Mouse (Mus musculus): ENCODE measurements around the gene Myo5c. TPM values are rescaled to one million over a fixed set of nuclear protein-coding genes. Genes with fewer than 3 reads are reported as not detected.
"Not testable (repeated sequence)": the region's sequence is repeated elsewhere in the genome, so short reads cannot be mapped to it uniquely, and the experiment has no call there.

Myo5c gene
- total RNA-seq, 2 experiments from 2014 or later = not detected

GRCm38 (mm10) chr9:75243052-75243451 lies 11.2 kb downstream of the Myo5c start:
- ATAC-seq (replicated peaks; ENCODE audit: poor library complexity, severe bottlenecking) = no peak

DNA sequence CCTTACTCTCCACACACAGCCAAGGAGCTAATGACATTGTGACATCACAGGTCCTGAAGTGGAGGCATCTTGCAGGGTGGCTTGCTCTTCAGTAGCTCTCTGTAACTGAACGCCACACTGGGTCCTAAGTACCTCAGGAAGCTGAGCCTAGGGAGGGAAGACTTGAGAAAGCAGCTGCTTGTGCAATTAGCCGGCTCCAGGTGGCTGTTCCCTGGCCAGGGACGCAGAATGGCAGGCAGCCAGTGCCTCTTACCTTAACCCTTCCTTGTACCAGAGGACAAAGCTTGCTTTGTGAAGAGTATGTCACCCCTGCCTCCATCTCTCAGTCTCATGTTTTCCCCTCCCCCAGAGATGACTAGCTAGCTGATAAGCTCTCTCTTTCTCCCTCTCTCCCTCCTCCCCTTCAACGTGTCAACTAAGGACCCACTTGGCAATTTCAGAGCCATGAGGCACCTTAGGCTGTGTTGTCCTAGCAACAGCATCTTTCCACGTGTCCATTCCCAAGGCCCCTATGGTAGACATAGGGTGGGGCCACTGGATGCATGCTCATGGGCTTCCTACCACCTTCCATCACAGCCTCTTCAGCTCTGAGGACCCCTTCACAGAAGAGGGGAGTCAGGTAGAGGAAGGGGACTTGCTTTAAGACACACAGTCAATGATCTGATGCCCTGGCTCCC lies 12.0 kb downstream of the Myo5c start:
- peak; percentile 9; the same call in 1 of the 2 replicates for ATAC-seq (replicated peaks; ENCODE audit: poor library complexity, severe bottlenecking)

- ATAC-seq (replicated peaks; ENCODE audit: poor library complexity, severe bottlenecking) = no peak
Measured at GRCm38 (mm10) chr9:75244527-75244926, 12.7 kb downstream of the Myo5c start.

- peak; percentile 52; the same call in 1 of the 2 replicates for ATAC-seq (replicated peaks; ENCODE audit: poor library complexity, severe bottlenecking)
Measured at GRCm38 (mm10) chr9:75246080-75246930, 14.5 kb downstream of the Myo5c start.

- ATAC-seq (replicated peaks; ENCODE audit: poor library complexity, severe bottlenecking) = no peak
Measured at GRCm38 (mm10) chr9:75247870-75248269, 16.1 kb downstream of the Myo5c start.

DNA sequence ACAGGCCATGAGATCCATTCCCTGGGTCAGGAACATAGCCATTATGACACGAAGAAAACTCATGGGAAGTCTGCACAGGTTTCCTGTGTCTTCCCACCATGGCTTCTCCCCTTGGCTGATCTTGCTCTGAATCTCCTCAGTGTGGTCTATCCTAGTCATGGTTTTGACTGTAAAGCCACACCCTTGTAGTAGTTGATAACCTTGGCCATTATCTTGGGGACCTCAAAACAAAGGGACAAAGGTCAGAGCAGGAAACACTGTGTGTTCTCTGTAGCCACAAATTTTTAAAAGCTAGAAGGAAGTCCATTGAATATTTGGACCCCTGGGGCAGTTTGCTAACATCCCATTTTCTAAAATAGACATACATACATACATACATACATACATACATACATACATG lies 16.5 kb downstream of the Myo5c start:
- no peak for ATAC-seq (replicated peaks; ENCODE audit: poor library complexity, severe bottlenecking)

GRCm38 (mm10) chr9:75248874-75249273 lies 17.1 kb downstream of the Myo5c start:
- ATAC-seq (replicated peaks; ENCODE audit: poor library complexity, severe bottlenecking) = no peak

GRCm38 (mm10) chr9:75253158-75253557 lies 21.3 kb downstream of the Myo5c start:
- ATAC-seq (replicated peaks; ENCODE audit: poor library complexity, severe bottlenecking) = not testable (repeated sequence)

GRCm38 (mm10) chr9:75253766-75254165 lies 21.9 kb downstream of the Myo5c start:
- ATAC-seq (replicated peaks; ENCODE audit: poor library complexity, severe bottlenecking) = no peak

DNA sequence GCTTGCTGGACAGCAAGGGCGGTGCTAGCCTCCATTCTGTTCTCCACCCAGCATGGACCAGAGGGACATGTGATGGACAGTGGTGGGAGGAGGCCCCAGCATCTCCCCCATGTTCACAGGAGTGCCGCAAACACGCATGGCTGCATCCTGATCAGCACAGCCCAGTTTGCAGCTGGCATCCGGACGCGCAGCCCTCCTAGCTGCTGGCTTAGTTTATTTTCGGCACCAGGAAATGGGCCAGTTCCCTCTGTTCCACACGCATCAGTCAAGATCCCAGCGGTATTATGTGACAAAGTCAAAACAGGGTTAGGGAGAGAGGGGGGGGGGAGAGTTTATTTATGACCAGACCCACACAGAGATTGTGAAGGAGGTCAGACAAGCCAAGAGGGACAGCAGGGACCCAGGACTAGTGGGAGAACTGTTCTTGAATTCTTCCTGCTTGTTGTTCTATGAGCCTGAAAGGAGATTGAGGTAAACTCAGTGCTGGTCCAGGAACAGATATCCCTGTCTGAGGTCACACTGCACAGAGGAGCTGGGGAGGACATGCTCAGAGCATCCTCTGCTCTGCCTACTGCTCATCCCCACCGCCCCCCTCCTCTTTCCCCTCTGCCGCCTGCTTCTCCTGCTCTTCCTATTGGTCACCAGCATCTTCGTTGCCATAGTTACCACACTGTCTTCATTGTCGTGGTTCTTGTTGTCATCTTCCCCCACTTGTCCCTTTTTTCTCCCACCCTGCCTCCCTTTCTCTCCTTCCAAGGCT lies 22.6 kb downstream of the Myo5c start:
- ATAC-seq (replicated peaks; ENCODE audit: poor library complexity, severe bottlenecking) = no peak; the same call in 1 of the 2 replicates

- peak; percentile 84 for ATAC-seq (replicated peaks; ENCODE audit: poor library complexity, severe bottlenecking)
Measured at GRCm38 (mm10) chr9:75255820-75256545, 24.2 kb downstream of the Myo5c start.

GRCm38 (mm10) chr9:75258792-75259191 lies 27.0 kb downstream of the Myo5c start:
- no peak for ATAC-seq (replicated peaks; ENCODE audit: poor library complexity, severe bottlenecking)

GRCm38 (mm10) chr9:75259656-75260055 lies 27.8 kb downstream of the Myo5c start:
- ATAC-seq (replicated peaks; ENCODE audit: poor library complexity, severe bottlenecking) = no peak

DNA sequence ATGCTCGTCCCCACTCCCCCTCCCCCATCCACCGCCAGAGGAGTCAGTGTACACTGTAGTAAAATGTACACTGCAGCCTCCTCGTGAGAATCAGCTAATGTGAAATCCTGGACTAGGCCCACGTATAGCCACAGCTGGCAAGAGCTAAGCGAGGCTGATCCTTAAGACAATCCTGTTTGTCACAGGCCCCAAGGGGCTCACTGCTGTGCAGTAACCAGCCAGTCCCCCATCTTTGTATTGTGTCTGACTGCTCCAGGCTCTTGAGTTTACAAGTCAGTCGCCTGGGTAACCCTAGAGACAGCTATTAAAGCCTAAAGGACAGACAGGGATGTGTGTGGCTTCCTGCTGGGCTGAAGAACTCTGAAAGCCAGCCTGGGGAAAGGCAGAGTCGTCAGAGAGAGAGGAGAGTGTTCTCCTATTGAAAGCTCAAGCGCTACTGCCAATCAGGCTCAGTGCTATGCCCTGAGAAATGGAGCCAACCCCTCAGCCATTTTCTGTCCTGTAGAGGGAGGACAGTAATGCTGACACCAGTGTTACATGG lies 29.6 kb downstream of the Myo5c start:
- no peak for ATAC-seq (replicated peaks; ENCODE audit: poor library complexity, severe bottlenecking)

- peak; percentile 82 for ATAC-seq (replicated peaks; ENCODE audit: poor library complexity, severe bottlenecking)
Measured at GRCm38 (mm10) chr9:75262235-75262826, 30.5 kb downstream of the Myo5c start.

GRCm38 (mm10) chr9:75264008-75264718 lies 32.3 kb downstream of the Myo5c start:
- peak; percentile 63 for ATAC-seq (replicated peaks; ENCODE audit: poor library complexity, severe bottlenecking)

GRCm38 (mm10) chr9:75267147-75267546 lies 35.3 kb downstream of the Myo5c start:
- no peak for ATAC-seq (replicated peaks; ENCODE audit: poor library complexity, severe bottlenecking)

DNA sequence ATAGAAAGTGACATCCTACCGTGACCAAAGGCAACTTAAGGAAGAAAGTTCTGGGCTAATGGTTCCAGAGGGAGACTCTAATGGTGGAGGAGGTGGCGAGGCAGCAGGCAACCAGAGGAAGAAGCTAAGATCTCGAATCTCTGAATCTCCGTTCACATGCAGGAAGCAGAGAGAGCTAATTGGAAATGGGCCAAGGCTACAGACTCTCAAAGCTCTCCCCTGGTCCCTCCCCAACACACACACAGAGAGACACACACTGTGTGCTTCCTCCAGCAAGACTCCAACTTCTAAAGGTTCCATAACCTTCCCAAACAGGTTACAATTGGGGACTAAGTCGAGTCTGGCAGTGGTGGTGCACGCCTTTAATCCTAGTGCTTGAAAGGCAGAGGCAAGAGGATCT lies 38.6 kb downstream of the Myo5c start:
- no peak for ATAC-seq (replicated peaks; ENCODE audit: poor library complexity, severe bottlenecking)

GRCm38 (mm10) chr9:75271539-75271938 lies 39.7 kb downstream of the Myo5c start:
- ATAC-seq (replicated peaks; ENCODE audit: poor library complexity, severe bottlenecking) = no peak
